Mouse (Mus musculus): Measurements from ENCODE around the gene Stat4.

The Stat4 gene

DNA sequence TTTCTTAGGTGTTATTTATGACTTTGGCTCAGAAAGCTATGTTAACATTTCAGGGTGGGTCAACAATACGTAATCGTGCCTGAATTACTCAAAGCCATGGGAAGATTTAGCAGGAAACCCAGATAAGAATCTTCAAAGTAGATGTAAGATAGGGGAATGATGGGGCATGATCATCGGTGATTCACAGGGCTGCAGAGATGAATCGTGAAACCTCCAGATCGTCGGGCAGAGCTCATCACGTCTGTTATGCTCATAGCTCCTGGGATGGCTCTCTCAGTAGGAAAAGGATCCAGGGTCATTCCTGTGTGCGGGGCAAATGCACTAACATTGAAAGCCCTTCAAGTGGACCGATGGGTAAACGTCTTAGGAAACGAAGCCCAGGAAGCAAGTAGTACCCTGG lies 120.3 kb downstream of the Stat4 start:
- DNase-seq (ENCODE audit: low read depth, low spot score) = no peak

DNA sequence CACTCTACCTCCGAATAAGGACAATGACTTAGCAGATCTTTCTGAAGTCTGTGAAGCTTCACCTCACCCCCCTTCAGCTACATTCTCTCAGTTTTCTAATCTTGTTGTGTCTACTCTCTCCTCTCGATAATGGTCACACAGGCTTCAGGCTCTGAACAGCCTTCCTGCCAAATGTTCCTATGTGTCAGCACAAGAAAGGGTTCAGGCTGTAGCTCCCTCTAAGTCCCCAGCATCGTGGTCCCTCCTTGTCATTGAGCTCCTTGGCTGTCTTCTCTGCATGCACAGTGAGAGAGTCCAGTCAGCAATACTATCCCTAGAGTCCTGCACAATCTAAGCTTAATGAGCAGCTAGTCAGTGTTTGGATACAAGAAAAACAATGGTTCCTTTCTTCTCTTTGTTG lies 124.3 kb downstream of the Stat4 start:
- DNase-seq (ENCODE audit: low read depth, low spot score) = no peak

DNA sequence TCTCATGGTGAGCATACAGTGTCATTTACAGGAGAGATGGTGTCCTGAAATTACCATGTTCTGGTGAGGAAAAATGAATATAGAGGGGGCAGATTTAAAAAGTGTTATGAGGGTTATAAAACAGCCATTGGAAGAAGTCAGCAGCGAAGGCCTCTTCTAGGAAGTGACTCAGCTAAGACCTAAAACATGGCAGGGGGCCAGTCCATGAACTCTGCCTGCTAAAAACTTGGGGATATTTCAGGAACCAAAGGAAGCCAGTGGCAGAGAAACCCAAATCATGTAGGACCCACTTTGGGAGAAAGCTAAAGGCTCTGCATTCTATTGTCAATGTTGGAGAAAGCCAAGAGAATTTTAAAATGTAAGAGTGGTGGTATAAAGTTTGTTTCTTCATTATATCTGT lies 125.4 kb downstream of the Stat4 start:
- DNase-seq (ENCODE audit: low read depth, low spot score) = no peak

DNA sequence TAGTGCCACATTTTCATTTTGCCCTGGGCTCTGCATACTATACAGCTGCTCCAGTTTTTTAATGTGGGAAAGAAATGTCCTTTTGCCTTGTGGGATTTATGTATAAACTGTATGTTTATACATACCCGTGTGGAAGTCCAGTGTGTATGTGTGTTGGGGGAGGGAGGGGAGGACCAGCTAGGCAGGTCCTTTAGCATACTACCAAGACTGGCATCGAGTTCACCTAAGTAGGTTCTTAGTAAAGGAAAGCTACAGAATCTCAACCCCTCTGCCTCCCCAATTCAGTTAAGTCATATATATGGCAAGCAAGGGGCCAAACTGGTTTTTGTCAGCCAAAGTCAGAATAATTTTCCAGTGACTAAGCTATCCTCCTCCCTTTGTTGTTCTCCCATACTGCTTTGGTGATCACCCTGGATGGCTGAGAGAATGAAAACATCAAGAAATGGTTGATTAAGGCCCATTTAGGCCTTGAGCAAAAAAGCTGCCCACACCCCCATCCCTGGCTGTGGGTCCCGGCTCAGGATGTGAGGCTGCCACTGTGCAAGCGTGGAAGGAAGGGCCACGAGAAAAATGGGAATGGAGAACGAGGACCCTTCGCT lies 126.2 kb downstream of the Stat4 start:
- no peak for DNase-seq (ENCODE audit: low read depth, low spot score)

DNA sequence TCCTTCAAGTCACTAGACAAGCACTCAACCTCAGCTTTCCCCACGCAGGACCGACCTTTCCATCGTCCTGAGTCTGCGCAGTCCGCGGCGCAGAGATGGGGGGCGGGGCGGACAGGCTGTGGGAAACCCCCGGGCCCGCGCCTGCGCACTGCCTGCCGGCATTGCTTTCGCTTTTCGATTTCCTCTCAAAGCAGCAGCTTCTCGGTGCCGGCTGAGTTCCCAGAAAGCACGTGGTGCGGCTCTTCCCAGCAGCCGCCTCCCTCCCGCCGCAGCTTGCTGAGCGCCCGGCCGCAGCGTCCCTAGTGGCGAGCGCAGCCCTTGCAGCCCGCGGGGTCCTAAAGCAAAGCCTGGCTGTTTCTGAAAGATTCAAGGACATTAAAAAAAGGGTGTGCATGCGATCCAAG lies 126.7 kb downstream of the Stat4 start:
- peak; percentile 80 for DNase-seq (ENCODE audit: low read depth, low spot score)

DNA sequence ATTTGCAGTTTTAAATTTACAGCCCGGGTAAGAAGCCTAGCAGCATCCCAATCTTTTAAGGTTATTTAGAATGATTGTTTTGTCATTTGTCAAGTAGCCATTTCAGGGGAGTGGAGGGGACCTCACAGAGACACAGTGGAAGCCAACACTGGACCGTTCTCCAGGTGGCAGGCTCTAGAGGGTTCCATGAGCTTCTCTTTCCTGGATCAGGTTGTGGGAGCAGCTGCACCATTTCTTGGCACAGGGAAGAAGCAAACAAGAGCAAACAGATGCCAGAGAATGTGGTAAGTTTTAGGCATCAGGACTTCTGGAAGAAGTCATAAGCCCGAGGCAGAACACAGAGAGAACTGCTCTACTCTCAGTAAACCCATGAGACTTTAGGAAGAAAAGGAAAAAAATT lies 129.5 kb downstream of the Stat4 start:
- no peak for DNase-seq (ENCODE audit: low read depth, low spot score)

DNA sequence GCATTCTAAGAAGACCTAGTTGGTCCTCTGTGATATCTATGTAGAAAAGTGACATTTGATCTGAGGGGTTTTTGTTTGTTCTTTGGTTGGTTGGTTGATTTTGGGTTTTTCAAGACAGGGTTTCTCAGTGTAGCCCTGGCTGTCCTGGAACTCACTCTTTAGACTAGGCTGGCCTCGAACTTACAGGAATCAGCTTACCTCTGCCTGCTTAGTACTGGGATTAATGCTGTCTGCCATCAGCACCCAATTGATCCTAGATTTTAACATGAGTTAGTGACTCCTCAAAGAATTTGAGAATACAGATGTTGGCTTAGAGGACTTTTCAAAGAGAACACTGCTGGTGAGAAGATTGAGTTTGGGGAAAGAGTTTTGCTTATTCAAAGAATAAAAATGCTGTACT lies 130.8 kb downstream of the Stat4 start:
- no peak for DNase-seq (ENCODE audit: low read depth, low spot score)

DNA sequence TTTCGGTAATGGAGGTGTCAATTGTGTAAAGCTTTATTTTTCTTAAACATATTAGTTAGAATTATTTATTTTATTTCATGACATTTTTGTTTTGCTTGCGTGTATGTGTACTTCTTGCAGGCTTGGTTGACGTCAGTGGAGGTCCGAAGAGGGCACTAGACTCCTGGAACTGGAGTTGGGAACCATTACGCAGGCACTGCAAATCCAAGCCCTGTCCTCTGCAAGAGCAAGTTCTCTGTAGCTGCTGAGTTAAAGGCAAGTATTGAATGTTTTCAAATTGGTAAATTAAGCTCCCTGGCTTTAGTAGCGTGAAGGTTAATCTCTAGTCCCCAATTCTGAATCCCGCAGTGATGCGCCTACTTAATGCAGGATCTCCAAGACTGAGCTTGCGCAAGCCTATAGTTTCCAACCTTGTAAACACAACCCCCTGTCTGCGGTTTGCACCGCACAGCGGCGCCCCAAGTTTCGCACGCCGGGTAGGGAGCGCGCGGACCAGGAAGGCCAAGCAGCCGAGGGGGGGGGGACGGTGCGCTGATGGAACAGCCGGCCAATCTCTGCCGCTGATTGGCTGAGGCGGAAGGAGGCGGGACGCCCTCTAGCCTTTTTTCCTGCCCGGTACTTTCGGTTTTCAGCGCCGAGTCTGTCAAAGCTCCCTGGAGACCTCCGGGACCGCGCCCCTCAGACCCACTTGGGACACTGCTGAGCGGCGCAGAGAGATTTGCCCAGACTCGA lies 132.1 kb downstream of the Stat4 start, which contains the start of gene Stat1:
Stat1 (plus strand) TSS at position 581 of the 732 bp plus-strand sequence.
- DNase-seq (ENCODE audit: low read depth, low spot score) = peak; percentile 78

DNA sequence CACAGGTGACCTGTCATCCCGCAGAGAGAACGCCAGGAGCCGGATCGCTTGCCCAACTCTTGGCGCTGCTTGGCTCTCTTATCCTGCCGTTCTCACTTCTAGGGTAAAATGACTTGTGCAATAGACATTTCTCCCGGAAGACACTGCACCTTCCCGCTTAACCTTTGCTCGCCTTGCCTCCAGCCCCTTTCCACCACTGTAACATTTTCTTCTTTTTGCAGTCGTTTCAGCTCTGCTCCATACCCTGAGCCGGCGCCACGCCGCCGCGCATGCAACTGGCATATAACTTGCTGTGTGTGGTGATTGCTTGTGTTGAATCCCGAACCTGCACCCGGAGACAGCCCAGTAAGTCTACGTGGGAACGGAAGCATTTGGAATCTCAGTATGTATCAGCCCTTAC lies 132.7 kb downstream of the Stat4 start:
- DNase-seq (ENCODE audit: low read depth, low spot score) = no peak

DNA sequence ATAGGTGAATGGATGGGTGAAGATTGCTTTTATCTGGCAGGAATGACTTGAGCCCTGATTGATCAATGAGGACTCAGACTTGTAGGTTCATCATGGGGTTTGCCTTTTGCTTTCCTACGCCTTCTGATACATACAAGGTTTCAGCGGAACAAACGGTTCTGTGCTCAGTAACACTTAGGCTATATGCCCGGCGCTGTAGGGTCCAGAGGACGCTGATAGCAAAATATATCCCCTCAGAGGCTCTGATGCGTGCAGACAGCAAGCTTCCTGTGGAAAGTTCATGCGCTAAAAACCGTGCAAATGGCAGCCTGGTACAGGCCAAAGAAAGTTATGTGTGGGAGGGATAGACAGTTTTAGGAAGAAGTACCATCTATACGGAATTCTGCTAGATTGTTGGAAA lies 133.2 kb downstream of the Stat4 start:
- no peak for DNase-seq (ENCODE audit: low read depth, low spot score)

DNA sequence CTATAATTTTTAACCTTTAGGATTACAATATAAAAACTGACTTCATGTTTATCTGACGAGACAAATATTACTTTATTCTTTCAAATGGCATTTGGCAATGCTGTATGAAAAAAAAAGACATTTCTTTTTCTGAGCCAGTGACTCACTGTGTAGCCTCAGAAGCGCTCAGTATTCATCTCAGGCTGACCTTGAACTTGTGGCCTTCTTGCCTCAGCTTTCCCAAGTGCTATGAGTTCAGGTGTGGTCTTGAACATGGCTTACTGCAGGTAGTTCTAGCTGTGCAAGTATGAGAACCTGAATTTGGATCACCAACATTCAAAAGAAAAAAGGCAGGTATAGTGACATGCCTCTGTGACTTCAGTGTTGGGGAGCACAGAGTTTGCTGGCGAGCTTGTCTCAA lies 134.1 kb downstream of the Stat4 start:
- no peak for DNase-seq (ENCODE audit: low read depth, low spot score)

DNA sequence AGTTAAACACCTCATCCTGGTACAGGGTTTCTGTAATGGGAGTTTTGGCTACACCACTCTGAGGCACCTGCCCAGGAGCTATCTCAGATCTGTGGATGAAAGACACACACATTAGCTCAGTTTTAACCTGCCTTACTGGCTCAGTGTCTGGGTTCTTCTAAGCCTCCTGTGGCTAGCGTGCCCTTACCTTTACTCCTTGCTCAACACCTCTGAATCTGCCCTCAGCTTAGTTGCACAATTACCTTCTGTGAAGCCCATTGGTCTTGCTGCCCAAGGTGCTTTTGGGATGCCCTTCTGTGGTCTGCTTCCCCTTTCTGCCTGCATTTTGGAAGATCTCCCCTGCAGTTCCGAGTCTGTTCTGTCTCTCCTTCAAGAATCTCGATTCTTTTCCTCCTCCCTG lies 137.9 kb downstream of the Stat4 start:
- DNase-seq (ENCODE audit: low read depth, low spot score) = no peak

DNA sequence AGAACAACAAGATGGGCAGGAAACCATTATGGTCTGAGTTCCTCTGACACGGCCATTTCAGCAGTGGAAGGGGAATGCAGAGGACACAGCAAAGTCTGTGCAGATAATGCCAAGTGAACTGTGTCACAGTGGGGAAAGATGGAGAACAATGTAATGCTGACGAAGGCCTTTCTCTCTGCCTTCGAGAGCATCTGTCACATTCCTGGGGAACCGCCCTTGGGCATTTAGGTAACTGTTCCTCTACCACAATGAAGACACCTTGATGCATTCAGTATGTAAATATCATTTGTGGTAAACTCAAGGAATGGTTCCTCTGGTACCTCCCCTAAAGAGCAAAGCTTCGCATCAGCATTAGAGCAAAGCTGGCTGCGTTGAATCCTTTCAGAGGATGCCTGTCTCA lies 140.4 kb downstream of the Stat4 start:
- DNase-seq (ENCODE audit: low read depth, low spot score) = no peak

DNA sequence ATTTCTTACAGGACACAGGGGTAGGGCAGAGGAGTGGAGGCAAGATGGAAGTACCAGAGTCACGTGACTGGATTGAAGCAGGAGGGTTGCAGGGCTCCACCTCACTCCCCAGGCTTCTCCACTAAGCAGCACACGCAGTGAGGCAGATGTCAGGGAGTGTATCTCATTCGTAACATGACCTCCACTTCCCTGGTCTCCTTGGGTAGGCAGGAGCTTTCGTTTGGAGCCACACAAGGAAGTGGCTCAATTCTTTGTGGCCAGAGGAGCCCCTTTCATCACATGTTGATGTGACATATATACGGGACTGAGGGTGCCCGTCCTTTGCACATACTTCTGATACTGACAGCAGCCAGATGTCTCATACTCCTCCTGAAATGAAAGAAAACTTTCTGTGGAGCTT lies 142.8 kb downstream of the Stat4 start:
- DNase-seq (ENCODE audit: low read depth, low spot score) = no peak

DNA sequence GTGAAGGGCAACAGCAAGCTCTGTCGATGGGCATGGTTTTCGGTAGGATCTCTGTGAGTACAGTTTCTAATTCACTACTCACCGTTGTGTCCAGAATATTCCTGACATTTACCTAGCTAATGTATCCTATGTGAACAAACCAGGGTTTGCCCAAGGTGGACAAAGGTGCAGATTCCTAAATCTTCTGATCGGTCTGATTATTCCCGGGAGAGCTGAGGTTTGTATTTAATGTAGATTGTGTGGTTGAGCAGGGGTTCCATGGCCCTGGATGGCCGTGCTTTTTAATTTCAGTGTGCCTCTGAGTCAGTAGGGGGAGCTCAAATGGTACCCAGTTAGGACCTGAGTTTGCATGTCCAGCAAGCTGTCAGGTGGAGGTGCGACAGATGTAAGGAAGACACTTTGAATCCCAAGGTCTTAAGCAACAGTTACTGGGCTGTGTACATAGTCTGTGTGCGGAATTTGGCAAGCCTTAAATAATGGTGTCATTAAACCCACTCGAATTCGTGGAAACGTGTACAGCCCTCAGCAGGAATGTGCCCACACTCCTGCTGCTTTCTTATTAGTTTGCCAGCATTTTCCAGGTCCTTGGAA lies 144.9 kb downstream of the Stat4 start:
- no peak for DNase-seq (ENCODE audit: low read depth, low spot score)

DNA sequence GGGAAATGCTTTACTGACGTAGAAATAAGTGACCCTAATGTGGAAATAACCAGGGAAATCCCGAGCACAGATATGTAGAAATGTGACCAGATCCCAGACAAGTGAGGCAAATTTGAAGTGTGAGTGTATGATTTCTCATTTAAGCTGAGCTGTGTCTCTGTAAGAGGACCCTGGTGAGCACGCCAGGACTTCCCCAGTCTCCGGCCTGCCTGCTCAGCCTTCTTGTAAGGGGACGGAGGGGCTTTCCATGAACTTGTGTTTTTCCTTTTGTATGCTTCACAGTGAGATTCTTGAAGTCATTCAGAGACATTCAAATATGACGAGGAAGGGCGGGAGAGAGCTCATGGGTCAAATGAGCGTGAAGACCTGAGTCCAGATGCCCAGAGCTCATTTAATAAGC lies 146.3 kb downstream of the Stat4 start:
- no peak for DNase-seq (ENCODE audit: low read depth, low spot score)

DNA sequence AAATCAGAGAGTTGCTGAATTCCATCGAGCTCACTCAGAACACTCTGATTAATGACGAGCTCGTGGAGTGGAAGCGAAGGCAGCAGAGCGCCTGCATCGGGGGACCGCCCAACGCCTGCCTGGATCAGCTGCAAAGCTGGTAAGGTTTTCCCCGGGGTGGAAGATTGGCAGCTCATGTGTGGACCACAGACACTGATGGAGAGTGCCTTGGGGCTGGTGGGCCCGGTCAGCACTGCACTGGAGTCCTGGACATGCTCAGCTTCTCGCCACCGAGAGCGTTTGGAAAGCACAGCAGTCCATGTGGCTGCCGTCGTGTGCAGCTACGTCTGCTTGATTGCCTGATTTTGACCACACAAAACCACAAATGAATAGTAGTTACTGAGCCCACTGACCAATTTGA lies 150.3 kb downstream of the Stat4 start:
- no peak for DNase-seq (ENCODE audit: low read depth, low spot score)

DNA sequence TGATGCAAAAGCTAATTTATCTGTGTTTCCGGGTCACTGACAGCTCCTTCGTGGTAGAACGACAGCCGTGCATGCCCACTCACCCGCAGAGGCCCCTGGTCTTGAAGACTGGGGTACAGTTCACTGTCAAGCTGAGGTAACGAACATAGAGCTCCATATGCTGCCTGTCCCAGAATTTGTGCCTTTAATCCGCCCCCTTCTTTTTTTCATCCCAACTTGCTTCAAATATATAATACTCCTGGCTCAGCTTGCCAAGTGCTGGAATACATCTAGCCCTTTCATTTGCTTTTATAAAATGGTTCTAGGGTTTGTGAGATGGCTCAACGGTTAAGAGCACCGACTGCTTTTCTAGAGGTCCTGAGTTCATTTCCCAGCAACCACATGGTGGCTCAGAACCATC lies 153.6 kb downstream of the Stat4 start:
- no peak for DNase-seq (ENCODE audit: low read depth, low spot score)

DNA sequence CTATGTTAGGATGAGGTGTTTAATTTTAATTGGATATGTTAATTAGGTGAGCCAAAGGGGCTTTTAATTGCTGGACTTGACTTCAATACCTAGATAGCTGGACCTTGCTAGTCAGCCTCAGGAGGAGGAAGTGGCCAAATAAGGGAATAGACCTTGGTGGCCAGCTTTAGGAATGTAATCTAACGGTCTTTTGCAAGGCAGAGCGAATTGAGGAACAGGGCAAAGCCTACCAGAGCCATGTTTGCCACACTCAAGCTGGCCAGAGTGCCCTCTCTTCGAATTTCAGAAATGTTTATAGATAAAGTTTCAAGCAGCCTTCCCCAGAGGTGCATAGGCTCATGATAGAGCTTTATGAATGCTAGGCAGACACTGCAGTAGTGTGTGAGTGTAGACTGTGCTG lies 154.5 kb downstream of the Stat4 start:
- no peak for DNase-seq (ENCODE audit: low read depth, low spot score)

DNA sequence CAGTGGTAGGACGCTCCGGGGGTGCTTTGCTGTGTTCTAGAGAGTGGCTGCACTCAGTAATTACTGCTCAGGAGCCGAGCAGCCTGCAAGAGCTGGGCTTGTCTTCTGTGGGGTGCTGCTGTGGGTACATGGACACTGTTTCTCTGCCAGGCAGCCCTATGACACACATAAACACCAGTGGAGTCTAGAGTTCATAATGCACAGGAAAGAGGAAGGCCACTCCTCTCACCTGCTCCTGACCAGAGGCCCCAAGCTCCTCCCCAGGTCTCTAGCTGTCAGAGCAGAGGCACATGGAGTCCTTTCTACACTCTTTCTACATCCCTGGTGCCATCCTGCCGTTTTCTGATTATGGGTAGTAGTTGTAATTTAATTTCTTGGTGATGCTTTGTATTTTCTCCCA lies 155.2 kb downstream of the Stat4 start:
- no peak for DNase-seq (ENCODE audit: low read depth, low spot score)

DNA sequence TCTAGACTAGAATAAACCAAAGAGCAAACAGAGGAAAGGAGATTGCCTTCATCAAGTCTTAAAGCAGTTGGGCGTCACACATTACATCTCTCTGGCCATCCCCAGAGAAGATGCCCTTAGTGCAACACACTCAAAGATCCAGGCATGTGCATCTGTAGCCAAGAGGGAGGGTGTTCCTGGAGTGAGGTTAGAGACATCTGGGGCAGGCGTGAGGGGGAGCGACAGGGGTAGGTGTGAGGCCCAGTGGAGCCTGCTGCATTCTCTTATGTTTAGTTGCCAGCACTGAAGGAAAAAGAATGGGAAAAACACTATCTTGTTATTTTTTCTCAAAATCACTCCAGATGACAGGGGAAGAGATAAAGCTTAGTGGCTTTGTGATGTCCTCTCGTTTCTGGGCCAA lies 156.2 kb downstream of the Stat4 start:
- no peak for DNase-seq (ENCODE audit: low read depth, low spot score)

DNA sequence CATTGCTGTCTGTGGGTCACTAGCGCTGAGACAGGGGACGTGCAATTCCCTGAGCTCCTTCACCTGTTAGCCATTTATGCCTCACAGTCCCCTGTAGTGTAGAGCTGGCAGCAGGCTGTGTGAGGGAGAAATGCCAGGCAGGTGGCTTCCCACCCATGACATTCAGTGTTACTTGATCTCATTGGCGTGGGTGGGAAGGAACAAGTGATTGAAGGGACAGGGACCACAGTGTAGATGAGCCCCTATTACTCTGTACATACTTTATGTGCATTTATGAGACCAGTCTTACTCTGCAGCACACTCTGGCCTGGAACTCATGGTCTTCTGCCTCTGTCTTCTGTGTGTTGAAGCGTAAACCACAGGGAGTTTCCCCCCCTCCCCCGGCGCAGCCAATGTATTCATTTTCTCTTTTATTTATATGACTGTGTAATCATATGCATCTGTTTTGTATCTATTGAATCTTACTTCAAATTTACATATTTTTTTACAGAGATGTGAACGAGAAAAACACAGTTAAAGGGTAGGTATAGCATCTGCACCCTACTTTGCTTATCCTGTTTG lies 156.7 kb downstream of the Stat4 start:
- DNase-seq (ENCODE audit: low read depth, low spot score) = no peak

DNA sequence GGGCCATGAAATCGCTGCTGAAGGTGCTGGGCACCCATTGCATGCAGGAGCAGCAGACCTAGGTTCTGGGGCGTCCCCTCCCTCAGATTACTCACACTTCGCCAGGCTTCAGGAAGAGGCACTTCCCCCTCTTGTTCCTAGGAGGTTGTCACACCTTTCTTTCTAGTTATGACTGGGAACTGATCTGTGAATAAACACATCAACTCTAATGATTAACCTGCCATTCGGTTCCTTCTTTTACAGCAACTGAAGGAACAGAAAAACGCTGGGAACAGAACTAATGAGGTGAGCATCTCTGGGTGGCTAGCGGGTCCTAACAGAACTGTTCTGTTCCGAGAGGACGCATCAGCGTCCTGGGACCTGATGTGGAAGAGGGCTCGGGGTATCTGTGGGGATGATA lies 158.0 kb downstream of the Stat4 start:
- no peak for DNase-seq (ENCODE audit: low read depth, low spot score)

Data from WW6 (cell line).